Mouse (Mus musculus) E14TG2a.4 (cell line): Measurements from ENCODE around the gene Pkd1.

ENCODE experiments used
- H3K27me3 ChIP-seq: 2 replicates; pipeline ENCODE4 v1.6.1; 2014; ENCODE audit warnings: low read length, control low read depth; ENCODE audit not compliant: insufficient read depth
- H3K36me3 ChIP-seq: 2 replicates; pipeline ENCODE4 v1.6.1; 2014; ENCODE audit warnings: low read length, control low read depth; ENCODE audit not compliant: insufficient read depth
- H3K4me1 ChIP-seq: replicated peaks from 2 replicates; pipeline ENCODE4 v1.6.1; 2014; ENCODE audit warnings: low read depth, low read length, control low read depth
- H3K4me3 ChIP-seq: replicated peaks from 2 replicates; pipeline ENCODE4 v1.5.1; 2014; ENCODE audit warnings: mild to moderate bottlenecking, low read length
- H3K9me3 ChIP-seq: 2 replicates; pipeline ENCODE4 v1.6.1; 2014; ENCODE audit warnings: low read length, control low read depth
- CTCF ChIP-seq: conservative IDR thresholded peaks from 2 replicates; pipeline ENCODE4 v1.5.1; 2014; ENCODE audit warnings: low read length
- NANOG ChIP-seq: IDR thresholded peaks from 2 replicates; pipeline ENCODE4 v1.6.1; 2014; ENCODE audit warnings: borderline replicate concordance, low read length, mixed read lengths
- POU5F1 ChIP-seq: IDR thresholded peaks from 2 replicates; pipeline ENCODE4 v1.6.1; 2014; ENCODE audit warnings: low read length, borderline replicate concordance

Gene Pkd1

DNA sequence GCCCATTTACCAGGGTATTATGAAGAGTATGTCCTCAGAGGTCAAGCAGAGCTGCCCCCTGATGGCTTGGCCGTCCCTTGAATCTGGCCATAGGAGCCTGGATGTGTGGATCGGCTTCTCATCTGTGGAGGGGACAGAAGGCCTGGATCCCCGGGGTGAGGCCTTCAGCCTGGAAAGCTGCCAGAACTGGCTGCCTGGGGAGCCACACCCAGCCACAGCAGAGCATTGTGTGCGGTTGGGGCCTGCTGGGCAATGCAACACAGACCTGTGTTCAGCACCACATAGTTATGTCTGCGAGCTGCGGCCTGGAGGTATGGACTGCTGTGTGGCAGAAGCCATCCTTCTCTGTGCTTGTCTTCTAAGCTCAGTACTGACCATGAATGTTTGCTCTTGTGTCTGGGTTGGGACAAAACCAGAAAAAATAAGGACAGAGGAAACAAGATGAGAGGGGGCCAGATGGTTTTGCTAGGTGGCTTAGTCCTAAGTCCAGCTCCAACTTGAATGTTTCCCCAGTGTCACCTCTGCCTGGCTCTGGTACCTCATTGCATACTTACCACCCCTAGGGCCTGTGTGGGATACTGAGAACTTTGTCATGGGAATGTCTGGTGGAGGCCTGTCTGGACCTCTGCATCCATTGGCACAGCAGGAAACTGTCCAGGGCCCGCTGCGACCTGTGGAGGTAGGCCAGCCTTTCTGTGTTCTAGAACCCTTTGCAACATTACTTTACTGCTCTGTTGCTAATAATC, 17.6 kb downstream of the Pkd1 start:
- Histone ChIP-seq H3K9me3 (no peaks in the 10 kb centered on the region), H3K36me3 (peaks cover 71% of the 10 kb centered on the region), H3K4me1 (peaks cover 62% of the 10 kb centered on the region), H3K27me3 (no peaks in the 10 kb centered on the region), H3K4me3 (no peak overlapping the region)
- no peak for TF ChIP-seq NANOG
- no peak for TF ChIP-seq CTCF

DNA sequence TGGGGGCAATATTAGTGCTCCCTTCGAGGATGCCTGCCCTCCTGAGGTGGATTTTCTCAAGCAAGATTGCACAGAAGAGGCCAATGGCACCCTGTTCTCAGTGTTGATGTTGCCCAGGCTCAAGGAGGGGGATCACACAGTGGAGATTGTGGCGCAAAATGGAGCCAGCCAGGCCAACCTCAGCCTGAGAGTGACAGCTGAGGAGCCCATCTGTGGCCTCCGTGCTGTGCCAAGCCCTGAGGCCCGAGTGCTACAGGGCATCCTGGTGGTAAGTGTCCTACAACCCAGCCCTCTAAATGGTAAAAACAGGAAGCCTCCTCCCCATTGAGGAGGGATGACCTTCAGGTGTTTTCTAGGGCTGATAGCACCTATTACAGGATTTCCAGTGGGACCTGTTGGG, 20.2 kb downstream of the Pkd1 start:
- Histone ChIP-seq H3K4me3 (no peak overlapping the region), H3K36me3 (peaks cover 92% of the 10 kb centered on the region), H3K9me3 (no peaks in the 10 kb centered on the region), H3K4me1 (peaks cover 39% of the 10 kb centered on the region), H3K27me3 (no peaks in the 10 kb centered on the region)
- no peak for TF ChIP-seq POU5F1
- TF ChIP-seq CTCF, result no peak

- no peak overlapping the region for H3K4me3 ChIP-seq
- TF ChIP-seq POU5F1 (no peak), CTCF (no peak), NANOG (no peak)
Observed at GRCm38 (mm10) chr17:24572651-24573245, 23.1 kb downstream of the Pkd1 start.

DNA sequence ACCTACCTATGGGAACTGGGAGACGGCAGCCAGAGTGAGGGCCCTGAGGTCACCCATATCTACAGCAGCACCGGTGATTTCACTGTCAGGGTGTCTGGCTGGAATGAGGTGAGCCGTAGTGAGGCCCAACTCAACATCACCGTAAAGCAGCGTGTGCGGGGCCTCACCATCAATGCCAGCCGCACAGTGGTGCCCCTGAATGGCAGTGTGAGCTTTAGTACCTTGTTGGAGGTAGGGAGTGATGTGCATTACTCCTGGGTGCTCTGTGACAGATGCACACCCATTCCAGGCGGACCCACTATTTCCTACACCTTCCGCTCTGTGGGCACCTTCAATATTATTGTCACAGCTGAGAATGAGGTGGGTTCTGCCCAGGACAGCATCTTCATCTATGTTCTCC, 24.2 kb downstream of the Pkd1 start:
- H3K27me3 ChIP-seq, result no peaks in the 10 kb centered on the region
- H3K4me1 ChIP-seq, result peaks cover 13% of the 10 kb centered on the region
- TF ChIP-seq POU5F1, result no peak
- TF ChIP-seq NANOG, result no peak
- TF ChIP-seq CTCF, result no peak
- H3K4me3 ChIP-seq, result no peak overlapping the region
- no peaks in the 10 kb centered on the region for H3K9me3 ChIP-seq
- peaks cover 100% of the 10 kb centered on the region for H3K36me3 ChIP-seq

More at GRCm38 (mm10) chr17:24572651-24573245, 23.1 kb downstream of the Pkd1 start:
- Histone ChIP-seq H3K9me3 (no peaks in the 10 kb centered on the region), H3K4me1 (peaks cover 18% of the 10 kb centered on the region), H3K36me3 (peaks cover 100% of the 10 kb centered on the region), H3K27me3 (no peaks in the 10 kb centered on the region)

DNA sequence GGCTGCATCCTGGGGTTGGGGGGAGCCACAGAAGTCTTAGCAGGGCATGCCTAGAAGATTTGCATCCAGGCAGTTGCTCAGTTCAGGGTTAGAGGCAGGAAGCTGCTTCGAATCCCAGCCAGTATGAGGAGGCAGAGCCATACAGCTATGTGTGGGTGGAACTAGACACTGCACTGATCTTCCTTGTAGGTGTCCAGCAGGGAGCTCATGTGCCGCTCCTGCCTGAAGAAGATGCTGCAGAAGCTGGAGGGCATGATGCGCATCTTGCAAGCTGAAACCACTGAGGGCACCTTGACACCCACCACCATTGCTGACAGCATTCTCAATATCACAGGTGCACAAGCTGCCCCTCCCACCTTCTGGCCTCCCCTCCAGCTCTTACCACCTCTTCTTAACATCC, 29.9 kb downstream of the Pkd1 start:
- Histone ChIP-seq H3K27me3 (no peaks in the 10 kb centered on the region), H3K4me3 (no peak overlapping the region), H3K36me3 (peaks cover 79% of the 10 kb centered on the region), H3K4me1 (peaks cover 57% of the 10 kb centered on the region), H3K9me3 (no peaks in the 10 kb centered on the region)
- TF ChIP-seq NANOG (no peak), CTCF (no peak), POU5F1 (no peak)

- no peak for TF ChIP-seq CTCF
- no peak for TF ChIP-seq NANOG
- no peak for TF ChIP-seq POU5F1
- no peaks in the 10 kb centered on the region for H3K27me3 ChIP-seq
- no peaks in the 10 kb centered on the region for H3K9me3 ChIP-seq
Observed at GRCm38 (mm10) chr17:24580287-24580686, 30.7 kb downstream of the Pkd1 start.

DNA sequence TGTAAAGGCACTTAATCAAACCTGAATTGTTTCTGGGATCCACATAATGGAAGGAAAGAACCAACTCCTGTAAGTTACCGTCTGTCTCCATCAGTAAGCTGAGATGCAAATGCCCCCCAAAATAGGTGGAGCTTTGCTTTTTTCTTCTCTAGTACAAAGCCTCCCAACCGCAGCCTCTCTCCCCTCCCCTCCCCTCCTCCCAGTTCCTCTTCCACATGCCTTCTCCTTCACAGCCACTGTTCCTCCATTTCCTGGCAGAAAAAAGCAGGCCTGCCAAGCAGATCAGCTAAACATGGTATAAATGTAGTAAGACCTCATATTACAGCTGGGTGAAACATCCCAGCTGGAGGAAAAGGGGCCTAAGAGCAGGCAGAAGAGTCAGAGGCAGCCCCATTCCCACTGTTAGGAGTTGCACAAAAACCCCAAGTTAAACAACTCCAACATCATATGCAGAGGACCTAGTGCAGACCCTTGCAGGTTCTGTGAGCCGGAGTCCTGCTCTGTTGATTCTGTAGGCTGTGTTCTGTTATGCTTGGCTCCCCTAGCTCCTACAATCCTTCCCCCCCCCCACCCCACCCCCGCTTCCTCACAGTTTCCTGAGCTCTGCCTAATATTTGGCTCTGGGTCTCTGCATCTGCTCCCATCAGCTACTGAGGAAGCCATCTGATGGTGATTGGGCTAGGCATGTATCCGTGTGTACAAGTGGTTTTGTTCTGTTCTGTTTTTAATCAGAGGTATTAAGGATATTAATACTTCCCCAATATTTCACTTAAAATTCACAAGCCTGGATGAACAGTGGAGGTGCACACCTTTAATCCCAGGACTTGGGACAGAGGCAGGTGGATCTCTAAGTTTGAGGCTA, 34.2 kb downstream of the Pkd1 start:
- peaks cover 65% of the 10 kb centered on the region for H3K36me3 ChIP-seq
- no peaks in the 10 kb centered on the region for H3K9me3 ChIP-seq
- peaks cover 63% of the 10 kb centered on the region for H3K4me1 ChIP-seq
- TF ChIP-seq CTCF (no peak), NANOG (no peak), POU5F1 (no peak)
- H3K4me3 ChIP-seq, result no peak overlapping the region
- no peaks in the 10 kb centered on the region for H3K27me3 ChIP-seq

More at GRCm38 (mm10) chr17:24580287-24580686, 30.7 kb downstream of the Pkd1 start:
- Histone ChIP-seq H3K4me3 (no peak overlapping the region), H3K36me3 (peaks cover 72% of the 10 kb centered on the region), H3K4me1 (peaks cover 63% of the 10 kb centered on the region)

- Histone ChIP-seq H3K27me3 (no peaks in the 10 kb centered on the region), H3K4me1 (peaks cover 57% of the 10 kb centered on the region), H3K4me3 (no peak overlapping the region), H3K36me3 (peaks cover 62% of the 10 kb centered on the region), H3K9me3 (no peaks in the 10 kb centered on the region)
- TF ChIP-seq NANOG (no peak), CTCF (no peak), POU5F1 (no peak)
Observed at GRCm38 (mm10) chr17:24584520-24584919, 34.9 kb downstream of the Pkd1 start.

DNA sequence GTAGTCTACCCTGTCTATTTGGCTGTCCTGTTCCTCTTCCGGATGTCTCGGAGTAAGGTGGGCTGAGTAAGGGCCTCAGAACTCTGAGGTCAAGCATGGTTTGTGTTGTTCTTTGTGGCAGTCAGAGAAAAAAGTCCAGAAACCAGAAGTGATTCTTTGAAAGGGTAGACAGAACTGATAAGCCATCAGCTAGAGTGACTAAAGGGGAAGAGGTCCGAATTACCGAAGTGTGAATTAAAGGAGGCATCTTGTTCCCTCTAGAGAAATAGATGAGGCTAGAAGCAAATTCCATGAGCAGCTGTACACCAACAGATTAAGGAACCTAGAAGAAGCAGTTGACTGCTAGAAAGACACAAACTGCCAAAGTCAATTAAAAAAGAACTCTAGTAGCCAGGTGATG, 36.9 kb downstream of the Pkd1 start:
- H3K27me3 ChIP-seq, result no peaks in the 10 kb centered on the region
- H3K4me1 ChIP-seq, result peaks cover 45% of the 10 kb centered on the region
- TF ChIP-seq NANOG, result no peak
- no peak for TF ChIP-seq CTCF
- TF ChIP-seq POU5F1, result no peak
- H3K4me3 ChIP-seq, result no peak overlapping the region
- no peaks in the 10 kb centered on the region for H3K9me3 ChIP-seq
- peaks cover 58% of the 10 kb centered on the region for H3K36me3 ChIP-seq
